Mouse (Mus musculus) heart, embryonic 13.5 days (tissue): Measurements from ENCODE around the gene Ccl17. TPM values are rescaled to one million over a fixed set of nuclear protein-coding genes. Genes with fewer than 3 reads are reported as not detected.
A peak's percentile ranks its signal among the peaks of the same experiment; 100 is the strongest.

Source experiments
- ATAC-seq: fragments of 200-750 bp; cut with Nextera tagmentation; 2 replicates; pipeline ENCODE4 v1.8.0; 2017; ENCODE audit warnings: moderate TSS enrichment; ENCODE audit not compliant: insufficient number of reproducible peaks, low FRiP score, low TSS enrichment; ENCODE audit errors: extremely low read depth
- H3K27ac ChIP-seq: fragments of 300-500 bp; sonication (generic); replicated peaks from 2 replicates; pipeline ENCODE4 v1.5.1; 2015; ENCODE audit warnings: moderate library complexity, mild to moderate bottlenecking, inconsistent platforms
- H3K27me3 ChIP-seq: fragments of 300-500 bp; sonication (generic); replicated peaks from 2 replicates; pipeline ENCODE4 v1.6.1; 2015; ENCODE audit warnings: mild to moderate bottlenecking, inconsistent platforms
- H3K36me3 ChIP-seq: fragments of 300-500 bp; sonication (generic); 2 replicates; pipeline ENCODE4 v1.6.1; 2015; ENCODE audit warnings: mild to moderate bottlenecking, inconsistent platforms
- H3K4me1 ChIP-seq: fragments of 300-500 bp; sonication (generic); 2 replicates; pipeline ENCODE4 v1.6.1; 2015; ENCODE audit warnings: inconsistent platforms
- H3K4me2 ChIP-seq: fragments of 300-500 bp; sonication (generic); 2 replicates; pipeline ENCODE4 v1.6.1; 2015; ENCODE audit warnings: inconsistent platforms, mild to moderate bottlenecking, moderate library complexity
- H3K4me3 ChIP-seq: fragments of 300-500 bp; sonication (generic); 2 replicates; pipeline ENCODE4 v1.5.1; 2015; ENCODE audit warnings: moderate library complexity, mild to moderate bottlenecking, inconsistent platforms
- H3K9ac ChIP-seq: fragments of 300-500 bp; sonication (generic); 2 replicates; pipeline ENCODE4 v1.6.1; 2015; ENCODE audit warnings: inconsistent platforms, mild to moderate bottlenecking, moderate library complexity
- H3K9me3 ChIP-seq: fragments of 300-500 bp; sonication (generic); 2 replicates; pipeline ENCODE4 v1.6.1; 2016; ENCODE audit warnings: inconsistent platforms
- WGBS: fragments of 180-500 bp; shearing (Covaris S2); methylation state at CpG from one replicate; pipeline ENCODE4 v1.1.7; 2015; ENCODE audit warnings: mixed read lengths; 5-methylcytosine and 5-hydroxymethylcytosine counted together
- polyA plus RNA-seq: library from polyadenylated mRNA; unstranded; fragments of >200 nt; fragmentation: Nextera tagmentation; extraction: Ambion mirVana; gene quantifications from 2 replicates; pipeline ENCODE4 v1.2.1, GENCODE M21; 2015

Gene Ccl17
- polyA plus RNA-seq, 1 experiment from 2014 or later: 0.63 TPM

DNA sequence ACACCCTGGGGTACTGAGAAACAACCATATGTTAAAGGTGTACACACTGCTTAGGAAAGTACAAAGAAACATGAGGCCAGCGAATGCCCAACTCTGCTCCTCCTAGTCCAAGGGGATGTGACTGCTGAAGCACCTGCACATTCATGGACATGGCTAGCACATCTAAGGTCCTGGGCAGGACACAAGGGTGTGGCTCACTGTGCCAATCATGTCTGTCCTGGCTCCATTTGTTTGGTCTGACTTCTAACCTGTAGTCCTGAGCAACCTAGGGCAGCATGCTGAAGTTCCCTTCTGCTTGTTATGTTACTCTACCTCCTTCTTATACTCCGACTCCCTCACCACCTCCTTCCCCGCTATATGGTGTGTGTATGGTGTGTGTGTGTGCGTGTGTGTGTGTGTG, 15.9 kb upstream of the Ccl17 start:
- Histone ChIP-seq H3K36me3 (no peaks in the 10 kb centered on the region), H3K27ac (no peak overlapping the region), H3K27me3 (no peaks in the 10 kb centered on the region), H3K9ac (no peak overlapping the region), H3K9me3 (no peaks in the 10 kb centered on the region), H3K4me1 (no peaks in the 10 kb centered on the region), H3K4me2 (no peak overlapping the region), H3K4me3 (no peak overlapping the region)
- WGBS: 90% methylated on average over 4 of the region's 4 CpGs
- no peak for ATAC-seq

DNA sequence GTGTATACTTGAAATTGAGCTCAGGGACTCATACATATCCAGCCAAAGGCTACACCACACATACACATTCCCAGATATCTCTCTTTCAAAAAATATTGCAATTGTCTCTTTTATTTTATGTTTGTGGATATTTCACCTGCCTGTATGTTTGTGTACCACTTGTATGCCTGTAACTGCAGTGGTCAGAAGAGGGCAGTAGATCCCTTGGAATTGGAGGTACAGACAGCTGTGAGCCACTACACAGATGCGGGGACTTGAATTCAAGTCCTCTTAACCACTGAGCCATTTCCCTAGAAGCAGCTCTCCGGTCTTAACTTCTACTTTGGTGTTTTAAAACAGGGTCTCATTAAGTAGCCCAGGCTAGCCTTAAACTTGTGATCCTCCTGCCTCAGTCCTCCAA, 15.5 kb upstream of the Ccl17 start:
- no peak overlapping the region for H3K9ac ChIP-seq
- 88% methylated on average over 2 of the region's 2 CpGs for WGBS
- no peak overlapping the region for H3K4me3 ChIP-seq
- H3K27ac ChIP-seq: no peak overlapping the region
- H3K4me1 ChIP-seq: no peaks in the 10 kb centered on the region
- H3K27me3 ChIP-seq: no peaks in the 10 kb centered on the region
- no peak overlapping the region for H3K4me2 ChIP-seq
- ATAC-seq: no peak
- no peaks in the 10 kb centered on the region for H3K36me3 ChIP-seq
- no peaks in the 10 kb centered on the region for H3K9me3 ChIP-seq

DNA sequence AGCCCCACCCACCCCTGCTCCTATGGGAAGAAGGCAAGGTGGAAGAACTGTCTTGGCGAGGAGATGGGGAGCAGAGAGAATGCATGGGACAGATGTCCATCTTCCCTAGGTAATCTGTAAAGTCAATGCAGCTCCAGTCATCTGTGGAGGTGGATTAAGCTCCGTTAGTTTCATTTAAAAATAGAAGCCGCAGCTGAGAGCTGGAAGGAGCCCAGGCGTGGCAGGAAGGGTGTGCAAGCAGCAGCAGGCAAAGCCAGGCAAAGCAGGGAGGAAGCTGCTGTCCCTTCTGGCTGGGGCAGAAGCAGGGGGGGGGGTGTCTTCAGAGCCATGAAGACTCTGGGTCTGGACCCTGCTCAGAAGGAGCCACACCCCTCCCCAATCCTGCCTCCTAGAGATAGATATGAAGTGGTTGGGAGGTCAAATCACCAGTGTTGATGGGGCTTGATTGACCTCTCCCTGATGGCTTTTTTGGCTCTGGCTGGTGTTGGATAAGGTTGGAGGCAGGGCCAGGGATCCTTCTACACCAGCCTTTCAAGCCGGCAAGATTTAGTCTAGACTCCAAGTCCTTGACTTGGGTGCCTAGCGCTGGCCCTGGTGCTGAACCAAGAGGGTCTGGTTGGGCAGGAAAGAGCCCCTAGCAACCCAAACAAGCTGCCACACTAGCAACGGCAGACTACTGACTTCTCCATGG, 9.8 kb upstream of the Ccl17 start:
- H3K4me2 ChIP-seq: no peak overlapping the region
- H3K9ac ChIP-seq: no peak overlapping the region
- no peaks in the 10 kb centered on the region for H3K36me3 ChIP-seq
- H3K27ac ChIP-seq: no peak overlapping the region
- peaks cover 28% of the 10 kb centered on the region for H3K4me1 ChIP-seq
- no peak overlapping the region for H3K4me3 ChIP-seq
- no peaks in the 10 kb centered on the region for H3K9me3 ChIP-seq
- no peak for ATAC-seq
- WGBS: 49% methylated on average over 7 of the region's 7 CpGs
- peaks cover 17% of the 10 kb centered on the region; the same call in 1 of the 2 replicates for H3K27me3 ChIP-seq

- no peaks in the 10 kb centered on the region for H3K9me3 ChIP-seq
- H3K9ac ChIP-seq: no peak overlapping the region
- peaks cover 25% of the 10 kb centered on the region for H3K27me3 ChIP-seq
- WGBS: 38% methylated on average over 14 of the region's 14 CpGs
- H3K4me2 ChIP-seq: peak overlapping the region; percentile 33; the same call in 1 of the 2 replicates
- H3K4me3 ChIP-seq: no peak overlapping the region
- no peaks in the 10 kb centered on the region for H3K36me3 ChIP-seq
- no peak for ATAC-seq
- H3K27ac ChIP-seq: no peak overlapping the region
- peaks cover 28% of the 10 kb centered on the region for H3K4me1 ChIP-seq
These were observed 8.8 kb upstream of the Ccl17 start for GRCm38 (mm10) chr8:94801293-94802095.

GRCm38 (mm10) chr8:94802375-94802774, 7.9 kb upstream of the Ccl17 start:
- WGBS: 37% methylated on average over 4 of the region's 4 CpGs
- Histone ChIP-seq H3K9ac (no peak overlapping the region), H3K27ac (no peak overlapping the region), H3K9me3 (no peaks in the 10 kb centered on the region), H3K36me3 (no peaks in the 10 kb centered on the region), H3K4me1 (peaks cover 28% of the 10 kb centered on the region), H3K4me2 (no peak overlapping the region), H3K27me3 (peaks cover 32% of the 10 kb centered on the region), H3K4me3 (no peak overlapping the region)
- no peak for ATAC-seq

- peaks cover 28% of the 10 kb centered on the region for H3K4me1 ChIP-seq
- H3K27me3 ChIP-seq: peaks cover 39% of the 10 kb centered on the region
- H3K27ac ChIP-seq: no peak overlapping the region
- H3K4me2 ChIP-seq: no peak overlapping the region
- WGBS: 21% methylated on average over 6 of the region's 6 CpGs
- H3K4me3 ChIP-seq: no peak overlapping the region
- no peaks in the 10 kb centered on the region for H3K9me3 ChIP-seq
- no peaks in the 10 kb centered on the region for H3K36me3 ChIP-seq
- peak; percentile 41; the same call in 1 of the 2 replicates for ATAC-seq
- no peak overlapping the region for H3K9ac ChIP-seq
These were observed 6.7 kb upstream of the Ccl17 start for GRCm38 (mm10) chr8:94803551-94803950.

GRCm38 (mm10) chr8:94804546-94805340, 5.5 kb upstream of the Ccl17 start:
- no peak overlapping the region for H3K27ac ChIP-seq
- H3K27me3 ChIP-seq: peaks cover 44% of the 10 kb centered on the region
- H3K9me3 ChIP-seq: no peaks in the 10 kb centered on the region
- no peak for ATAC-seq
- H3K4me3 ChIP-seq: no peak overlapping the region
- H3K9ac ChIP-seq: no peak overlapping the region
- no peak overlapping the region for H3K4me2 ChIP-seq
- H3K4me1 ChIP-seq: peaks cover 28% of the 10 kb centered on the region
- 60% methylated on average over 10 of the region's 10 CpGs for WGBS
- no peaks in the 10 kb centered on the region for H3K36me3 ChIP-seq

- Histone ChIP-seq H3K4me3 (no peak overlapping the region), H3K4me2 (no peak overlapping the region), H3K36me3 (no peaks in the 10 kb centered on the region), H3K27ac (no peak overlapping the region), H3K9me3 (no peaks in the 10 kb centered on the region), H3K4me1 (peaks cover 32% of the 10 kb centered on the region), H3K9ac (no peak overlapping the region), H3K27me3 (peaks cover 44% of the 10 kb centered on the region)
- 71% methylated on average over 4 of the region's 4 CpGs for WGBS
- no peak for ATAC-seq
These were observed 4.4 kb upstream of the Ccl17 start for GRCm38 (mm10) chr8:94805811-94806210.

DNA sequence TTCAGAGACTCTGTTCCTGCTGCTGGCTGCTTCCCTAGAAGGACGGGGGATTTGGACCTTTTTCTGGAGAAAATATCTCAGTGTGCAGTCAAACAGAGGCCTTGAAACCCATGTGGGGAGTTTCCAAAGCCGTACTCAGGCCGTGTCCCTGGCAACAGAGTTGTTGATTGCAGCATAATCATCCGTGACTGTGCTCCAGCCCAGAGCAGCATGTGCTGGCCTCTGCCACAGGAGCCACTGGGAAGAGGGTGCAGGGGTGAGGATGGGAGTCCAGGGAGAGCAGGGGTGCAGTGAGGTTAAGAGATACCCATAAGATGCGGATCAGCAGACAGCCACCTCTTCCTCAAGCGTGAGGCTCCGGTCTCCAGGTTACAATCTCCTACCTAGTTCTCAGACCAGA, 2.7 kb upstream of the Ccl17 start:
- no peak for ATAC-seq
- H3K27ac ChIP-seq: no peak overlapping the region
- 51% methylated on average over 7 of the region's 7 CpGs for WGBS

DNA sequence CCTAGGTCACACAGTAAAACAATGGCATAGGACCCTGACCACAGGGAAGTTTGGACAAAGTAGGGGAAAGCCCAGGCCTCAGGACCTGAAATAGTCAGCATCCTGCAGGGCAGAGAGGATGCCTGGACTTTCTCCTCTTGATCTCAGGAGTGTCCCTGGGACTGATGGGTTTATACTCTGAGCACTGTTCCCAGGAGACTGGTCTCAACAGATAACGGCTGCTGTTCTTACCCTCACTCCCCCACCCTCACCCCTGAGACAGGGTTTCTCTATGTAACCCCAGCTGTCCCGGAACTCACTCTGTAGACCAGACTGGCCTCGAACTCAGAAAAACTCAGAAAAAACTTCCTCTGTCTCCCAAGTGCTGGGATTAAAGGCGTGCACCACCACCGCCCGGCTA, 1.9 kb upstream of the Ccl17 start:
- no peak overlapping the region for H3K4me2 ChIP-seq
- H3K9me3 ChIP-seq: no peaks in the 10 kb centered on the region
- no peak overlapping the region for H3K27ac ChIP-seq
- peaks cover 48% of the 10 kb centered on the region for H3K27me3 ChIP-seq
- no peak overlapping the region for H3K4me3 ChIP-seq
- ATAC-seq: no peak
- WGBS: 74% methylated on average over 6 of the region's 6 CpGs
- H3K4me1 ChIP-seq: peaks cover 14% of the 10 kb centered on the region
- H3K9ac ChIP-seq: no peak overlapping the region
- no peaks in the 10 kb centered on the region for H3K36me3 ChIP-seq

More for the DNA sequence above, 2.7 kb upstream of the Ccl17 start:
- H3K9ac ChIP-seq: no peak overlapping the region
- peaks cover 48% of the 10 kb centered on the region for H3K27me3 ChIP-seq
- H3K36me3 ChIP-seq: no peaks in the 10 kb centered on the region
- H3K4me2 ChIP-seq: no peak overlapping the region
- peaks cover 21% of the 10 kb centered on the region for H3K4me1 ChIP-seq
- H3K4me3 ChIP-seq: no peak overlapping the region
- no peaks in the 10 kb centered on the region for H3K9me3 ChIP-seq

GRCm38 (mm10) chr8:94810855-94811254, 602 bp downstream of the Ccl17 start:
- Histone ChIP-seq H3K4me1 (peaks cover 6% of the 10 kb centered on the region), H3K9ac (no peak overlapping the region), H3K4me3 (no peak overlapping the region), H3K36me3 (no peaks in the 10 kb centered on the region), H3K9me3 (no peaks in the 10 kb centered on the region), H3K4me2 (no peak overlapping the region), H3K27me3 (peaks cover 38% of the 10 kb centered on the region), H3K27ac (no peak overlapping the region)
- ATAC-seq: no peak
- WGBS: 71% methylated on average over 5 of the region's 5 CpGs
